Mouse (Mus musculus): ENCODE measurements around the gene Sema4f. TPM values are rescaled to one million over a fixed set of nuclear protein-coding genes. Genes with fewer than 3 reads are reported as not detected.

Sema4f gene
- polyA plus RNA-seq, 1 experiment from 2014 or later = 8.8 TPM

DNA sequence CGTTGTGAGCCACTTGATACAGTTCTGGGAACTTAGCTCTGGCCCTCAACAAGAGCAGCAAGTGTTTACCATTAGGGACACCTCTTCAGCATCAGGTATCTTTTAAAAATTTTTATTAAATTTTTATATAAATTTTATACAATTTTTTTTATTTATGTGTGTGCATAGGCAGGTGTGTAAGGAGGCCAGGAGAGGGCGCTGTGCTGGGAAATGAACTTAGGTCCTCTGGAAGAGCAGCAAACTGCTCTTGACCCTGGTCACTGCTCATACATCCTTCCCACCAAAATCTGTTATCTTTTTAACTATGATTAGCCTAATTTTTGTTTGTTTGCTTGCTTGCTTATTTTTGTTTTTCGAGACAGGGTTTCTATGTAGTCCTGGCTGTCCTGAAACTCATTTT lies 58.8 kb downstream of the Sema4f start:
- Histone ChIP-seq H3K9me3 (ENCODE audit: low read length) (no peaks in the 10 kb centered on the region), H3K4me2 (replicated peaks; ENCODE audit: low read depth, low read length) (no peak overlapping the region), H3K27ac (ENCODE audit: low read length) (no peak overlapping the region), H3K9ac (replicated peaks; ENCODE audit: low read depth) (no peak overlapping the region), H3K36me3 (ENCODE audit: insufficient read depth, low read length) (no peaks in the 10 kb centered on the region), H3K4me3 (ENCODE audit: low read depth, low read length) (no peak overlapping the region), H3K4me1 (ENCODE audit: insufficient read depth, low read depth, low read length) (no peaks in the 10 kb centered on the region), H3K27me3 (replicated peaks; ENCODE audit: insufficient read depth, low read length) (no peaks in the 10 kb centered on the region)
- WGBS = 77% methylated on average over 3 of the region's 3 CpGs
- TF ChIP-seq CTCF (IDR thresholded peaks at IDR 0.05) = peak; percentile 47
- no peak for TF ChIP-seq EP300 (IDR thresholded peaks at IDR 0.05)
- ATAC-seq (no peak), DNase-seq (ENCODE audit: low spot score) (peak; percentile 44)

DNA sequence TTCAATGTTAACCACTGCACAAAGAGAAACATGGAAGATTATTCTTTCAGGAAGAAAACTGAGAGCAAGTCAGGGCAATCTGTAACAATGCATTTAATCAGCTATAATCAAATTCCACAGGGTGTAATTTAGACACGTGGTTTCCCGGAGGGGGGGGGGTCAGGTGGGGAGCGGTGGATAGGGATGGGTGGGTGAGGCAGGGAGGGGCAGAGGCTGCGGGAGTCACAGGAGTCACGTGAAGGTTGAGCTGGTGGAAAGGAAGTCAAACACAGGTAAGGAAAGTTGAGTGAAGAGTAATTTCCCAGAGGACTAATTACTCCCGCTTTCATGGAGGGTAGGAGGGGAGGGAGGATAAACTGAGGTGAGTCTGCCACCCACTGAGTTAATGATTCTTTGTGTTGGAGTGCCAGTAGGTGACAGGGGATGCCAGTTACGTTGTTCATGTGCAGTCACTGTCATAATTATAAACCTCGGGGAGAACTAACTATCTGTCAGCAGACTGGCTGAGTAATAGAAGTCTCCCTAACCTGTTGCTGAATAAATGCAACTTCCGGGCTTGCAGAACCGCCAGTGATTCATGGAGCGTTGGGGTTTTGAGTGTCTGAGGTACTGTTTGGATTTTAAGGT lies 60.0 kb downstream of the Sema4f start:
- no peak for TF ChIP-seq CTCF (IDR thresholded peaks at IDR 0.05)
- no peak for TF ChIP-seq EP300 (IDR thresholded peaks at IDR 0.05)
- no peaks in the 10 kb centered on the region for H3K4me1 ChIP-seq (ENCODE audit: insufficient read depth, low read depth, low read length)
- no peak overlapping the region for H3K4me3 ChIP-seq (ENCODE audit: low read depth, low read length)
- no peak for ATAC-seq
- no peak for DNase-seq (ENCODE audit: low spot score)
- no peaks in the 10 kb centered on the region for H3K36me3 ChIP-seq (ENCODE audit: insufficient read depth, low read length)
- H3K9me3 ChIP-seq (ENCODE audit: low read length) = no peaks in the 10 kb centered on the region
- H3K27ac ChIP-seq (ENCODE audit: low read length) = no peak overlapping the region
- H3K9ac ChIP-seq (replicated peaks; ENCODE audit: low read depth) = no peak overlapping the region
- no peak overlapping the region for H3K4me2 ChIP-seq (replicated peaks; ENCODE audit: low read depth, low read length)
- H3K27me3 ChIP-seq (replicated peaks; ENCODE audit: insufficient read depth, low read length) = no peaks in the 10 kb centered on the region
- 42% methylated on average over 11 of the region's 11 CpGs for WGBS

DNA sequence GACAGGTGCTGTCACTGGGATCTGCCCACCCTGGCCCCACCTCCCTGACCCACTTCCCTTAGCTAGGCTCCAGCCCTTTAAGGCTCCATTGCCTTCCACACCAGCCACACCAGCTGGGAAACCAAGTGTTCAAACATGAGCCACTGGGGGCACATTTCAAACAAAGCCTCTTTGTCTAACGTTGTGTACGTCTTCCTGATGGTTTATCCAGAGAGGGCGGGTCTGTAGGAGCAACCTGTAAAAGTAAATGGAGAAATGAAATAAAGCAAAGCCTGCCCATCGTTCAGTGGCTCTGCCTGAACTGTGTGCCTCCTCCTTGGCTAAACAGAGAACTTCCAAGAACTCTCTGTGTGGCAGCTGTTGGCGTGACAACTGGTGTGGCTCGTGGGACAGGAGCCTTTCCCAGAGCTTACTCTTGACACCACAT lies 64.0 kb downstream of the Sema4f start:
- no peaks in the 10 kb centered on the region for H3K9me3 ChIP-seq (ENCODE audit: low read length)
- no peak for DNase-seq (ENCODE audit: low spot score)
- H3K9ac ChIP-seq (replicated peaks; ENCODE audit: low read depth) = no peak overlapping the region
- ATAC-seq = no peak
- no peak overlapping the region for H3K27ac ChIP-seq (ENCODE audit: low read length)
- no peaks in the 10 kb centered on the region for H3K4me1 ChIP-seq (ENCODE audit: insufficient read depth, low read depth, low read length)
- H3K4me2 ChIP-seq (replicated peaks; ENCODE audit: low read depth, low read length) = no peak overlapping the region
- no peaks in the 10 kb centered on the region for H3K27me3 ChIP-seq (replicated peaks; ENCODE audit: insufficient read depth, low read length)
- no peaks in the 10 kb centered on the region for H3K36me3 ChIP-seq (ENCODE audit: insufficient read depth, low read length)
- WGBS = 30% methylated on average over 6 of the region's 6 CpGs
- H3K4me3 ChIP-seq (ENCODE audit: low read depth, low read length) = no peak overlapping the region
- TF ChIP-seq EP300 (IDR thresholded peaks at IDR 0.05) = no peak
- TF ChIP-seq CTCF (IDR thresholded peaks at IDR 0.05) = no peak

DNA sequence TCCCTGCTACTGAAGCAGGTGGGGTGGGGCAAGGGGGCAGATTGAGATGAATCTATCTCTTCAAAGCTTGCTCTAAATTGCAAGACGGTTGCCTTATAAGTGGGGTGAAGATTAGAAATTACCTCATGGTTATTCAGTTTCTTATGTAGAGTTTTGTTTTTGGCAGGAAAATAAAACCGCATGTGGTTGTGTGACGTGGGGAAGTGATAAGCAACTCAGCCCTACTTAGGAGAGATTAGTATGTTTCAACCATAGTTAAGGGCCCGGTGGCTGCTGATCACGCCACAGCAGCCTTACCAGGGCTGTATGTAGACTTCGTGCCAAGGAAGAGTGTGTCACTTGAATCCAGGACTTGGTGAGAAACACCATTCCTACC lies 67.2 kb downstream of the Sema4f start:
- TF ChIP-seq EP300 (IDR thresholded peaks at IDR 0.05) (no peak), CTCF (IDR thresholded peaks at IDR 0.05) (no peak)
- H3K4me2 ChIP-seq (replicated peaks; ENCODE audit: low read depth, low read length) = no peak overlapping the region

DNA sequence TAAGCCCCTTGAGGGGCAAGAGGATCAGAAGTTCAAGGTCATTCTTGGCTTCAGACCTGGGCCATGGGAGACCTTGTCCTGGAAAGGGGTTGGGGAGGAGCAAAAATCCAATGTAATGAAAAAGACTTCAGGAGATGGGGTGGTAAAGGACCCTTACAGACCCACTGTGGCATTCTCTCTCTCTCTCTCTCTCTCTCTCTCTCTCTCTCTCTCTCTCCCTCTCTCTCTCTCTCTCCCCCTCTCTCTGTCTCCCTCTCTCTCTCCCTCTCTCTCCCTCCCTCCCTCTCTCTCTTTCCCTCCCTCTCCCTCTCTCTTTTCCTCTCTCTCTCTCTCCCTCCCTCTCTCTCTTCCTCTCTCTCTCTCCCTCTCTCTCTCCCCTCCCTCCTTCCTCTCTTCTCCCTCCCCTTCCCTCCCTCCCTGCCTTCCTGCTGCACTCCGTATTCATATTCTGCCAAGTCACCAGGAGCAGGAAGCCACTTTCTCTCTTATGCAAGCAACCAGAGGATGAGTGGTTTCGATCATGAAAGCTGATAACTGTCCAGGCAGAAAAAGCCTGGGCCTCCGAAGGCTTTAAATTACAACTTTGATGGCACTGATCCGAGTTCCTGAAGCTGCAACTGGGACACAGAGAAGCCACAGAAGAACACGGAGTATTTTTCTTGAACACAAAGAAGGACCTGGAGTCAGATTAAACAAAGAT lies 67.8 kb downstream of the Sema4f start:
- no peak for TF ChIP-seq CTCF (IDR thresholded peaks at IDR 0.05)
- TF ChIP-seq EP300 (IDR thresholded peaks at IDR 0.05) = peak; percentile 35; the same call in 1 of the 2 replicates
- peak; percentile 59 for DNase-seq (ENCODE audit: low spot score)
- no peaks in the 10 kb centered on the region for H3K27me3 ChIP-seq (replicated peaks; ENCODE audit: insufficient read depth, low read length)
- no peak overlapping the region for H3K27ac ChIP-seq (ENCODE audit: low read length)
- WGBS = 4% methylated on average over 5 of the region's 5 CpGs
- H3K4me3 ChIP-seq (ENCODE audit: low read depth, low read length) = no peak overlapping the region
- H3K4me2 ChIP-seq (replicated peaks; ENCODE audit: low read depth, low read length) = no peak overlapping the region
- ATAC-seq = no peak
- H3K36me3 ChIP-seq (ENCODE audit: insufficient read depth, low read length) = no peaks in the 10 kb centered on the region
- H3K9ac ChIP-seq (replicated peaks; ENCODE audit: low read depth) = no peak overlapping the region
- no peaks in the 10 kb centered on the region for H3K4me1 ChIP-seq (ENCODE audit: insufficient read depth, low read depth, low read length)
- no peaks in the 10 kb centered on the region for H3K9me3 ChIP-seq (ENCODE audit: low read length)

More for the DNA sequence above, 67.2 kb downstream of the Sema4f start:
- no peak for DNase-seq (ENCODE audit: low spot score)
- H3K4me3 ChIP-seq (ENCODE audit: low read depth, low read length) = no peak overlapping the region
- 68% methylated on average over 6 of the region's 6 CpGs for WGBS
- H3K4me1 ChIP-seq (ENCODE audit: insufficient read depth, low read depth, low read length) = no peaks in the 10 kb centered on the region
- no peak overlapping the region for H3K9ac ChIP-seq (replicated peaks; ENCODE audit: low read depth)
- H3K36me3 ChIP-seq (ENCODE audit: insufficient read depth, low read length) = no peaks in the 10 kb centered on the region
- H3K9me3 ChIP-seq (ENCODE audit: low read length) = no peaks in the 10 kb centered on the region
- ATAC-seq = no peak
- H3K27me3 ChIP-seq (replicated peaks; ENCODE audit: insufficient read depth, low read length) = no peaks in the 10 kb centered on the region
- no peak overlapping the region for H3K27ac ChIP-seq (ENCODE audit: low read length)

DNA sequence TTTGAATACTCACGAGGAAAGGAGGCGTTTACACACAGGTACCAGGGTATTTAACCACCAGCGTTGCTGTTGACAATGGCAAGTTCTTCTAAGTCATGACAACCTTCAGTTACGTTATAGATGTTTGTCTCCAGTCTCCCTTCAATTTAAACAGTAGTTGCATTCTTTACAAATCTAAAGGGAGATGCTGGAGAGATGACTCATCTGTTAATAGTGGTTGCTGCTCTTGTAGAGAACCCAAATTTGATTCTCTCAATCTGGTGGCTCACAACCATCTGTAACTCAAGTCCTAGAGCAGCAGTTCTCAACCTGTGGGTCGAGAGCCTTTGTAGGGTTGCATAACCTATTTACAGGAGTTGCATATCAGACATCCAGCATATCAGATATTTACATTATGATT lies 71.1 kb downstream of the Sema4f start:
- DNase-seq (ENCODE audit: low spot score) (no peak), ATAC-seq (no peak)
- no peaks in the 10 kb centered on the region for H3K36me3 ChIP-seq (ENCODE audit: insufficient read depth, low read length)
- H3K4me3 ChIP-seq (ENCODE audit: low read depth, low read length) = no peak overlapping the region
- no peak overlapping the region for H3K27ac ChIP-seq (ENCODE audit: low read length)
- TF ChIP-seq CTCF (IDR thresholded peaks at IDR 0.05) = no peak
- no peak for TF ChIP-seq EP300 (IDR thresholded peaks at IDR 0.05)
- H3K9ac ChIP-seq (replicated peaks; ENCODE audit: low read depth) = no peak overlapping the region
- no peak overlapping the region for H3K4me2 ChIP-seq (replicated peaks; ENCODE audit: low read depth, low read length)
- whole genome bisulfite sequencing = 58% methylated on average over 5 of the region's 5 CpGs
- no peaks in the 10 kb centered on the region for H3K27me3 ChIP-seq (replicated peaks; ENCODE audit: insufficient read depth, low read length)
- H3K4me1 ChIP-seq (ENCODE audit: insufficient read depth, low read depth, low read length) = no peaks in the 10 kb centered on the region
- no peaks in the 10 kb centered on the region for H3K9me3 ChIP-seq (ENCODE audit: low read length)

Data from lung, postnatal 0 days (tissue).